Comparison of ENCODE assay signal across 18 mouse cellular contexts in the genomic region with DNA sequence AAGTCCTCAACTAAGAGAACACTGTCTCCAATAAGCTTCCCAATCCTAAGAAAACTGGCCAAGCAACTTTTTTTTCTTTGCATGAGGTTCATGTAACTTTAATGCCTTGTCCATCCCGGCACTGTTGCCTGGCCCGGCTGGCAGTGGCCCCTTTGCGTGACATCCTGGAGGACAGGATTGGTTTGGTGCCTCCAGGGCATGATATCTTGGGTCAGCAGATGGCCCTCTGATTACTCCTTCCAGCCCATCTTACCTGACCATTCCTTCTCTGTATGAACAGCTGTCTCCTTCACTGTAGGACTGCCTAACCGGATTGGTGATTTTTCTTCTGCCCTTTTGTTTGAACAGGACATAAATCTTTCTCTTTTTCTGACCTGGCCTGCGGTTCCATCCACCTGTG.
DNase-seq lines count a peak whose midpoint lies in the region; TF ChIP-seq lines count a peak whose summit lies in the region.
"Had no signal": no experiment of that assay in that cellular context is flagged by ENCODE, and none has a peak within 500 bp of the region (broad histone marks: within the 10 kb centered on the region; RNA-seq: fewer than 3 reads in every experiment).

No protein-coding gene starts in this region.

- peak; percentile 11 for DNase-seq in cerebellum, adult 11 months
- no peak for DNase-seq in cerebellum, adult 8-10 months
- DNase-seq in layer of hippocampus, adult 9-11 months = peak; percentile 5
- no peak for DNase-seq in layer of hippocampus, postnatal 14 days (ENCODE audit: low spot score in 2 of 2)
- DNase-seq in urinary bladder, postnatal 36 days (ENCODE audit: low spot score in 2 of 2) = peak; percentile 7 to 16
- DNase-seq in urinary bladder, postnatal 25 days (ENCODE audit: low spot score) = no peak
- DNase-seq in ovary, adult 18-20 months (ENCODE audit: low spot score) = no peak
- DNase-seq: adrenal gland, postnatal 10 days; B cell, adult 2 months; forebrain, postnatal 0 days; gastrocnemius, postnatal 36 days; heart, adult 11 months; heart, postnatal 36 days had no signal

- no peak overlapping the region for H3K4me3 ChIP-seq in cortical plate, adult 2 months (ENCODE audit: insufficient read depth, low read length)
- H3K4me3 ChIP-seq: embryonic facial prominence, embryonic 13.5 days; forebrain, embryonic 13.5 days; heart, embryonic 13.5 days; hindbrain, embryonic 15.5 days had no signal

- no peaks in the 10 kb centered on the region for H3K4me1 ChIP-seq in cortical plate, adult 2 months (ENCODE audit: control insufficient read depth, insufficient read depth, low read length)
- H3K4me1 ChIP-seq: embryonic facial prominence, embryonic 13.5 days; forebrain, embryonic 13.5 days; heart, embryonic 13.5 days; hindbrain, embryonic 15.5 days had no signal

- peak overlapping the region; percentile 64 for H3K27ac ChIP-seq in cortical plate, adult 2 months (ENCODE audit: insufficient read depth, low read length)
- H3K27ac ChIP-seq: embryonic facial prominence, embryonic 13.5 days; forebrain, embryonic 13.5 days; heart, embryonic 13.5 days; hindbrain, embryonic 15.5 days had no signal

- TF ChIP-seq POLR2A in cortical plate, adult 2 months (IDR thresholded peaks at IDR 0.05; ENCODE audit: extremely low read depth, insufficient read depth, low read length) = no peak

- no peak for TF ChIP-seq CTCF in cortical plate, adult 2 months (IDR thresholded peaks at IDR 0.05; ENCODE audit: extremely low read depth, insufficient read depth, low read length)

Comparison
In these comparisons a context has a peak if more than half of its experiments do, and no peak if none do; other contexts are left out.
1. DNase-seq: peak in cerebellum, adult 11 months (single experiment), layer of hippocampus, adult 9-11 months (single experiment) and urinary bladder, postnatal 36 days (2 of 2); none in cerebellum, adult 8-10 months (single experiment), layer of hippocampus, postnatal 14 days (0 of 2), urinary bladder, postnatal 25 days (single experiment) and ovary, adult 18-20 months (single experiment).